Mouse (Mus musculus) kidney, adult 2 months (tissue): Measurements from ENCODE around the gene Gm5800.

Experiments
- CTCF ChIP-seq: fragments of 200-500 bp; conservative IDR thresholded peaks from 2 replicates; pipeline ENCODE4 v1.5.1; 2011; ENCODE audit warnings: low read depth, mild to moderate bottlenecking, control low read depth, low read length, moderate library complexity, mixed read lengths; ENCODE audit not compliant: insufficient read depth, insufficient read length
- POLR2A ChIP-seq: fragments of 200-500 bp; IDR thresholded peaks from one replicate; pipeline ENCODE4 v1.6.1; 2011; ENCODE audit warnings: low read depth, low read length, control low read depth

GRCm38 (mm10) chr14:51755944-51756343 lies 39.0 kb upstream of the Gm5800 start:
- no peak for TF ChIP-seq CTCF
- TF ChIP-seq POLR2A = no peak
